Mouse (Mus musculus): Measurements from ENCODE around the gene Brap. TPM values are rescaled to one million over a fixed set of nuclear protein-coding genes. Genes with fewer than 3 reads are reported as not detected.
"Not testable (repeated sequence)": the region's sequence is repeated elsewhere in the genome, so short reads cannot be mapped to it uniquely, and the experiment has no call there.

Gene Brap
- total RNA-seq, 2 experiments from 2014 or later = 64.5 to 69.5 TPM

- intact Hi-C loops (cut with DNase I) = no loop called here
- no peak for DNase-seq (ENCODE audit: low spot score in 2 of 2)
Observed at GRCm38 (mm10) chr5:121664971-121665370, 4.6 kb downstream of the Brap start.

- intact Hi-C loops (cut with DNase I) = no loop called here
- DNase-seq (ENCODE audit: low spot score in 2 of 2) = no peak
Observed at GRCm38 (mm10) chr5:121667067-121667466, 6.7 kb downstream of the Brap start.

GRCm38 (mm10) chr5:121668411-121668810 lies 8.0 kb downstream of the Brap start:
- intact Hi-C loops (cut with DNase I) = no loop called here
- no peak for DNase-seq (ENCODE audit: low spot score in 2 of 2)

- intact Hi-C loops (cut with DNase I) = no loop called here
Observed at GRCm38 (mm10) chr5:121670412-121670811, 10.0 kb downstream of the Brap start.

GRCm38 (mm10) chr5:121682250-121682649 lies 21.9 kb downstream of the Brap start:
- intact Hi-C loops (cut with DNase I) = no loop called here
- DNase-seq (ENCODE audit: low spot score in 2 of 2) = no peak

More at GRCm38 (mm10) chr5:121670412-121670811, 10.0 kb downstream of the Brap start:
- DNase-seq (ENCODE audit: low spot score in 2 of 2) = no peak

GRCm38 (mm10) chr5:121685495-121685894 lies 25.1 kb downstream of the Brap start:
- intact Hi-C loops (cut with DNase I) = no loop called here

GRCm38 (mm10) chr5:121686113-121686898 lies 25.9 kb downstream of the Brap start:
- intact Hi-C loops (cut with DNase I) = no loop called here
- DNase-seq (ENCODE audit: low spot score in 2 of 2) = no peak

More at GRCm38 (mm10) chr5:121685495-121685894, 25.1 kb downstream of the Brap start:
- DNase-seq (ENCODE audit: low spot score in 2 of 2) = no peak

- intact Hi-C loops (cut with DNase I) = no loop called here
- DNase-seq (ENCODE audit: low spot score in 2 of 2) = no peak
Observed at GRCm38 (mm10) chr5:121690482-121691211, 30.3 kb downstream of the Brap start.

- DNase-seq (ENCODE audit: low spot score in 2 of 2); intact Hi-C loops (cut with DNase I): not testable (repeated sequence)
Observed at GRCm38 (mm10) chr5:121691436-121691835, 31.1 kb downstream of the Brap start.

GRCm38 (mm10) chr5:121692897-121693296 lies 32.5 kb downstream of the Brap start:
- no peak for DNase-seq (ENCODE audit: low spot score in 2 of 2)
- intact Hi-C loops (cut with DNase I) = no loop called here

GRCm38 (mm10) chr5:121696761-121697160 lies 36.4 kb downstream of the Brap start:
- DNase-seq (ENCODE audit: low spot score in 2 of 2) = no peak
- intact Hi-C loops (cut with DNase I) = no loop called here

- no peak for DNase-seq (ENCODE audit: low spot score in 2 of 2)
- intact Hi-C loops (cut with DNase I) = no loop called here
Observed at GRCm38 (mm10) chr5:121699891-121700290, 39.5 kb downstream of the Brap start.

GRCm38 (mm10) chr5:121700496-121700895 lies 40.1 kb downstream of the Brap start:
- intact Hi-C loops (cut with DNase I) = no loop called here
- peak; percentile 79 to 83 for DNase-seq (ENCODE audit: low spot score in 2 of 2)

GRCm38 (mm10) chr5:121701111-121701769 lies 40.9 kb downstream of the Brap start:
- no peak for DNase-seq (ENCODE audit: low spot score in 2 of 2)
- intact Hi-C loops (cut with DNase I) = no loop called here

GRCm38 (mm10) chr5:121703341-121703740 lies 43.0 kb downstream of the Brap start:
- DNase-seq (ENCODE audit: low spot score in 2 of 2) = no peak
- intact Hi-C loops (cut with DNase I) = no loop called here

- intact Hi-C loops (cut with DNase I) = no loop called here
- no peak for DNase-seq (ENCODE audit: low spot score in 2 of 2)
Observed at GRCm38 (mm10) chr5:121704512-121705248, 44.3 kb downstream of the Brap start.

- DNase-seq (ENCODE audit: low spot score in 2 of 2) = no peak
- intact Hi-C loops (cut with DNase I) = loop anchor here (2.0 to 5.0 kb wide), 3 partner anchors 50 to 132 kb away; partner anchors contain the start of genes Acad10 and Brap
Observed at GRCm38 (mm10) chr5:121710402-121710801, 50.0 kb downstream of the Brap start.

GRCm38 (mm10) chr5:121710851-121711173 lies 50.4 kb downstream of the Brap start:
- no peak for DNase-seq (ENCODE audit: low spot score in 2 of 2)
- intact Hi-C loops (cut with DNase I) = loop anchor here (2.0 to 5.0 kb wide), 3 partner anchors 50 to 131 kb away; partner anchors contain the start of genes Acad10 and Brap

GRCm38 (mm10) chr5:121711174-121711927 lies 51.0 kb downstream of the Brap start, which contains the start of gene Atxn2:
Gene Atxn2, plus strand, starts transcription at chr5:121711337.
- DNase-seq (ENCODE audit: low spot score in 2 of 2) = peak; percentile 87
- intact Hi-C loops (cut with DNase I) = loop anchor here (2.0 to 5.0 kb wide), 3 partner anchors 51 to 131 kb away; partner anchors contain the start of genes Acad10 and Brap

Data from left cerebral cortex, postnatal 36 days (tissue).